Mouse (Mus musculus) cerebellum, adult 2 months (tissue): ENCODE data around the gene Mucl3. TPM values are rescaled to one million over a fixed set of nuclear protein-coding genes. Genes with fewer than 3 reads are reported as not detected.
A peak's percentile ranks its signal among the peaks of the same experiment; 100 is the strongest.

ENCODE experiments used
- DNase-seq, 2 experiments: peaks; one replicate each; pipeline ENCODE4 v3.0.0; 2021
- H3K27ac ChIP-seq: fragments of 200-500 bp; 2 replicates; pipeline ENCODE4 v1.5.1; 2012; ENCODE audit warnings: low read length, control low read depth, inconsistent platforms; ENCODE audit not compliant: insufficient read depth
- H3K27me3 ChIP-seq: fragments of 200-500 bp; 2 replicates; pipeline ENCODE4 v1.6.1; 2012; ENCODE audit warnings: inconsistent platforms, mild to moderate bottlenecking, low read length, moderate library complexity; ENCODE audit not compliant: control insufficient read depth, insufficient read depth
- H3K4me1 ChIP-seq: fragments of 200-500 bp; 2 replicates; pipeline ENCODE4 v1.6.1; 2011; ENCODE audit warnings: low read length; ENCODE audit not compliant: control insufficient read depth, insufficient read depth
- H3K4me3 ChIP-seq: fragments of 200-500 bp; replicated peaks from 2 replicates; pipeline ENCODE3; 2011; ENCODE audit warnings: mild to moderate bottlenecking, low read depth, low read length, control low read depth; ENCODE audit not compliant: insufficient read depth
- CTCF ChIP-seq: fragments of 200-500 bp; IDR thresholded peaks from 2 replicates; pipeline ENCODE4 v1.5.1; 2011; ENCODE audit warnings: low read depth, mild to moderate bottlenecking, control low read depth, low read length, moderate library complexity, borderline replicate concordance; ENCODE audit not compliant: insufficient read depth
- POLR2A ChIP-seq: fragments of 200-500 bp; IDR thresholded peaks from 2 replicates; pipeline ENCODE4 v1.6.1; 2011; ENCODE audit warnings: low read length, control low read depth, borderline replicate concordance; ENCODE audit not compliant: insufficient read depth
- WGBS: fragments of 180-500 bp; shearing (Covaris S2); methylation state at CpG from one replicate; pipeline ENCODE4 v1.1.7; 2018; 5-methylcytosine and 5-hydroxymethylcytosine counted together
- polyA plus RNA-seq: library from polyadenylated mRNA; depleted of rRNA; stranded (reverse); fragments of >200 nt; gene quantifications from 2 replicates; pipeline ENCODE4 v1.2.3, GENCODE M21; 2012; rRNA removed

Mucl3 gene
- polyA plus RNA-seq, 1 experiment = not detected

GRCm38 (mm10) chr17:35591219-35591578 lies 52.3 kb downstream of the Mucl3 start:
- H3K27me3 ChIP-seq = no peaks in the 10 kb centered on the region
- H3K27ac ChIP-seq = no peak overlapping the region
- H3K4me3 ChIP-seq = no peak overlapping the region

DNA sequence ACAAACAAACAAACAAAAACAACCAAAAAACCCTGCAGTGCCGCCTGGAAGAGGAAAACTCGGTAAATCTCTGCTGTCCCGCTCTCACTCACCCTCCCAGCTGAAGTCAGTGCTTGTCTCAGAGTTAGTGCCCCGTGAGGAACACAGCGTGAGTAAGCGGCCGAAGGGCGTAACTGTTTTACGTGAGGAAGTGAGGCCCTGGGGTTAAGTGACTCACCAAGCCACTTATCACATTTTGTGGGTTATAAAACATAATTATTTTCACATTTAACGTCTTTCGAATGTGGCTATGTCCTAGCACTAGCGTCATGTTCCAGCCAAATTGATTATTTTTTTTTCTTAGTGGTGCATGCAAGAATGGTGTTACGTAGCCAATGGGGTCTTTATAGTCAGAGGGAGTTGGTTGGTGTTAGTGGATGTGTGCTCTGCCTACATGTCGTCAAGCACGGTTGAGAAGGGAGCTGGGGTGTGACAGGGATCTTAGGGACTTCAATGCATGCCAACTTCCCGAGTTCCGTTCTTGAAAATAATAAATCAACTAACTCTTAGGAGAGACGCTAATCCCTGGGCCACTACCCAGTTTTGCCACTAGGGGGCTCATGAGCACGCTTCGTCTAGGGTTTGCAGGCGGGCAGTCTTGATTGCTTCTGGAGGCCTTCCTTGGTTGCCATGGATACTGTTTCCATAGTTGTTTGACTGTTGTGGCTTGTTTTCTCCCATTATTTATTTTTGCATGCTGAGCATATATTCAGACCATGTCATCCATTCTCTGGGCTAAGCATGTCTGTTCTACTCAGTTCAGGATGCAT lies 52.9 kb downstream of the Mucl3 start:
- TF ChIP-seq POLR2A (no peak), CTCF (peak; percentile 82)
- no peaks in the 10 kb centered on the region for H3K4me1 ChIP-seq
- H3K4me3 ChIP-seq = no peak overlapping the region
- H3K27ac ChIP-seq = no peak overlapping the region
- WGBS = 44% methylated on average over 21 of the region's 21 CpGs
- peak; percentile 51 to 71 for DNase-seq
- H3K27me3 ChIP-seq = no peaks in the 10 kb centered on the region

More at GRCm38 (mm10) chr17:35591219-35591578, 52.3 kb downstream of the Mucl3 start:
- WGBS = 32% methylated on average over 7 of the region's 7 CpGs
- no peaks in the 10 kb centered on the region for H3K4me1 ChIP-seq
- TF ChIP-seq CTCF = no peak
- TF ChIP-seq POLR2A = no peak
- no peak for DNase-seq

GRCm38 (mm10) chr17:35588387-35588786 lies 55.1 kb downstream of the Mucl3 start:
- DNase-seq = no peak
- TF ChIP-seq CTCF (no peak), POLR2A (no peak)
- Histone ChIP-seq H3K27me3 (no peaks in the 10 kb centered on the region), H3K27ac (no peak overlapping the region), H3K4me1 (peaks cover 3% of the 10 kb centered on the region; the same call in 1 of the 2 replicates), H3K4me3 (no peak overlapping the region)
- 20% methylated on average over 4 of the region's 4 CpGs for WGBS

- Histone ChIP-seq H3K27me3 (no peaks in the 10 kb centered on the region), H3K27ac (no peak overlapping the region), H3K4me1 (peaks cover 3% of the 10 kb centered on the region; the same call in 1 of the 2 replicates), H3K4me3 (no peak overlapping the region)
- 87% methylated on average over 1 of the region's 1 CpGs for WGBS
- DNase-seq = no peak
- no peak for TF ChIP-seq CTCF
- TF ChIP-seq POLR2A = no peak
Measured at GRCm38 (mm10) chr17:35587291-35587690, 56.2 kb downstream of the Mucl3 start.

Other genes starting within 250 kb of the Mucl3 start
- gene H2-Q6, start 218.8 kb downstream of the Mucl3 start, polyA plus RNA-seq = 0.90 and 1.4 TPM in 2 replicates
- gene H2-Q7, start 204.5 kb downstream of the Mucl3 start, polyA plus RNA-seq = 1.9 and 2.6 TPM in 2 replicates
- 0.06 and 0.11 TPM in 2 replicates for gene H2-Q10, start 173.6 kb downstream of the Mucl3 start, polyA plus RNA-seq
- not detected in 2 replicates for gene Pou5f1, start 137.7 kb downstream of the Mucl3 start, polyA plus RNA-seq
- gene Tcf19, start 126.9 kb downstream of the Mucl3 start, polyA plus RNA-seq = 5.7 and 6.7 TPM in 2 replicates
- 6.5 and 9.6 TPM in 2 replicates for gene Cchcr1, start 126.6 kb downstream of the Mucl3 start, polyA plus RNA-seq
- not detected in 2 replicates for gene Psors1c2, start 110.5 kb downstream of the Mucl3 start, polyA plus RNA-seq
- 0.05 and 0.16 TPM in 2 replicates for gene Cdsn, start 91.6 kb downstream of the Mucl3 start, polyA plus RNA-seq
- gene 2300002M23Rik, start 76.2 kb downstream of the Mucl3 start, polyA plus RNA-seq = not detected in 2 replicates
- not detected in 2 replicates for gene Sfta2, start 42.1 kb downstream of the Mucl3 start, polyA plus RNA-seq
- gene Gm9573, start 17.1 kb downstream of the Mucl3 start, polyA plus RNA-seq = not detected in 2 replicates
- gene Vars2, start 23.9 kb upstream of the Mucl3 start, polyA plus RNA-seq = 35.5 and 35.9 TPM in 2 replicates
- 30.7 and 34.8 TPM in 2 replicates for gene Gtf2h4, start 30.0 kb upstream of the Mucl3 start, polyA plus RNA-seq
- gene Ddr1, start 60.9 kb upstream of the Mucl3 start, polyA plus RNA-seq = 76.7 and 76.9 TPM in 2 replicates
- gene Ier3, start 178.0 kb upstream of the Mucl3 start, polyA plus RNA-seq = 22.6 and 25.2 TPM in 2 replicates
- 129 and 140 TPM in 2 replicates for gene Flot1, start 179.5 kb upstream of the Mucl3 start, polyA plus RNA-seq
- gene Tubb5, start 194.6 kb upstream of the Mucl3 start, polyA plus RNA-seq = 320 TPM in 2 replicates
- 12.1 and 16.1 TPM in 2 replicates for gene Mdc1, start 197.8 kb upstream of the Mucl3 start, polyA plus RNA-seq
- gene Nrm, start 217.6 kb upstream of the Mucl3 start, polyA plus RNA-seq = 8.6 and 12.0 TPM in 2 replicates
- 8.7 and 9.7 TPM in 2 replicates for gene Ppp1r18, start 221.9 kb upstream of the Mucl3 start, polyA plus RNA-seq
- gene Dhx16, start 236.1 kb upstream of the Mucl3 start, polyA plus RNA-seq = 52.2 and 57.4 TPM in 2 replicates